Mouse (Mus musculus) C2C12 (cell line): Measurements from ENCODE around the gene Lipc. TPM values are rescaled to one million over a fixed set of nuclear protein-coding genes. Genes with fewer than 3 reads are reported as not detected.

Experiments used
- H3K27me3 ChIP-seq: one replicate; pipeline ENCODE4 v1.6.1; 2011; ENCODE audit not compliant: control insufficient read depth, insufficient read depth, insufficient read length
- H3K36me3 ChIP-seq: one replicate; pipeline ENCODE4 v1.6.1; 2011; ENCODE audit not compliant: control insufficient read depth, insufficient read depth
- H3K4me3 ChIP-seq: one replicate; pipeline ENCODE4 v1.5.1; 2011; ENCODE audit warnings: mild to moderate bottlenecking, control low read depth; ENCODE audit not compliant: poor library complexity, insufficient read depth, severe bottlenecking
- H3K79me2 ChIP-seq: one replicate; pipeline ENCODE4 v1.6.1; 2011; ENCODE audit not compliant: control insufficient read depth, insufficient read depth
- H3K79me3 ChIP-seq: one replicate; pipeline ENCODE4 v1.6.1; 2011; ENCODE audit warnings: low read depth, control low read depth
- H3ac ChIP-seq: one replicate; pipeline ENCODE3; 2011; ENCODE audit warnings: low read depth; ENCODE audit not compliant: control insufficient read depth, insufficient read length
- CEBPB ChIP-seq: IDR thresholded peaks from one replicate; pipeline ENCODE4 v1.6.1; 2011; ENCODE audit warnings: low read depth, mild to moderate bottlenecking, control low read depth, moderate library complexity
- CTCF ChIP-seq: IDR thresholded peaks from one replicate; pipeline ENCODE4 v1.5.1; 2011; ENCODE audit not compliant: control insufficient read depth, insufficient read depth, insufficient read length
- FOSL1 ChIP-seq: IDR thresholded peaks from one replicate; pipeline ENCODE4 v1.8.0; 2011; ENCODE audit warnings: mild to moderate bottlenecking, low read length; ENCODE audit not compliant: poor library complexity, insufficient read depth, severe bottlenecking
- MAX ChIP-seq: IDR thresholded peaks from one replicate; pipeline ENCODE4 v1.6.1; 2011; ENCODE audit warnings: mild to moderate bottlenecking, control low read depth
- MYOD1 ChIP-seq: IDR thresholded peaks from one replicate; pipeline ENCODE4 v1.6.1; 2011; ENCODE audit warnings: low read depth; ENCODE audit not compliant: control insufficient read depth, insufficient read length
- MYOG ChIP-seq: IDR thresholded peaks from one replicate; pipeline ENCODE4 v1.6.1; 2011; ENCODE audit not compliant: control insufficient read depth, insufficient read length; ENCODE audit errors: extremely low read depth
- USF1 ChIP-seq: IDR thresholded peaks from one replicate; pipeline ENCODE4 v1.6.1; 2011; ENCODE audit warnings: low read depth, mild to moderate bottlenecking, control low read depth, moderate library complexity
- polyA plus RNA-seq: library from polyadenylated mRNA; unstranded; fragments of >200 nt; fragmentation: generic; extraction: Trizol; gene quantifications from one replicate; pipeline ENCODE4 v1.2.1, GENCODE M21; 2012; ENCODE audit warnings: missing spikeins

The Lipc gene
- polyA plus RNA-seq, 1 experiment = not detected

DNA sequence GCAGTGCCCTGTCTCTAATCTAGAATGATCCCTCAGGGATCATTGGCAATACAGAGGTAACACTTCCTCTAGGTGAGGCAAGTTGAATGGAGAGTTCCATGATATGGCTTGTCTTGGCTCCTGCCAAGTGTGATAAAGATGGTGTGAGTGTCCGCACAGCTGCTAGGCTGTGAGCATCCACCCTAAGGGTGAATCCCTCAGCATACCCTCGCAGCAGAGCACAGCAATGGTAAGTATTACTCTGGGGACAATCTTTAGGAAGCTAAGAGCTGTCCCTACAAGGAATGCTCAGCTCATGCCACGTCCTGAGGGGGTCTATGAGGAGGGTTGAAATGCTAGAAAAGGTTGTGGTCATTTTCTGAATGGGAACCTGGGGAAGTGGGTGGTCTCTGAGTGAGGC, 149.2 kb downstream of the Lipc start:
- H3K36me3 ChIP-seq = no peaks in the 10 kb centered on the region
- H3K4me3 ChIP-seq = no peak overlapping the region
- no peaks in the 10 kb centered on the region for H3K79me2 ChIP-seq
- H3ac ChIP-seq = no peak overlapping the region
- TF ChIP-seq USF1 = no peak
- no peak for TF ChIP-seq MYOD1
- no peak for TF ChIP-seq MAX
- TF ChIP-seq CEBPB = no peak
- no peak for TF ChIP-seq CTCF
- TF ChIP-seq FOSL1 = no peak
- no peak for TF ChIP-seq MYOG
- no peaks in the 10 kb centered on the region for H3K27me3 ChIP-seq
- H3K79me3 ChIP-seq = no peaks in the 10 kb centered on the region

DNA sequence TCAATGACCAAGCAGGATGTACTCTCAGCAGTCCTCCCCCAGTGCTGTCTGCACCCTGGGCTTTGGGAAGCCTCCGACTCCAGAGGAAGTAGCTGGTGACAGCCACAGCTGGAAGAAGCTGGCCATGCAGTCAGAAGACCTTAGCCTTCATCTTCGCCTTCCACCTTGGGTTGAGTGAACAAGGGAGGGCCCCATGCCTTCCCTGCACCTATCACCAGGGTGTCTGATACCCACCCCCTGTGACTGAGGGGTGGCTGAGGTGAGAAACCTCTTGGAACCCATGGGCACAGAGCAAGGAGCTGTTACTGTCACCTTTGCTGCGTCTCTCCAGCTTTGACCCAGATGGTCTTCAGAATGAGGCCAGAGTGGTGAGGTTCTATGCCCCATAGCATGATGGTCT, 150.3 kb downstream of the Lipc start:
- H3K36me3 ChIP-seq = no peaks in the 10 kb centered on the region

DNA sequence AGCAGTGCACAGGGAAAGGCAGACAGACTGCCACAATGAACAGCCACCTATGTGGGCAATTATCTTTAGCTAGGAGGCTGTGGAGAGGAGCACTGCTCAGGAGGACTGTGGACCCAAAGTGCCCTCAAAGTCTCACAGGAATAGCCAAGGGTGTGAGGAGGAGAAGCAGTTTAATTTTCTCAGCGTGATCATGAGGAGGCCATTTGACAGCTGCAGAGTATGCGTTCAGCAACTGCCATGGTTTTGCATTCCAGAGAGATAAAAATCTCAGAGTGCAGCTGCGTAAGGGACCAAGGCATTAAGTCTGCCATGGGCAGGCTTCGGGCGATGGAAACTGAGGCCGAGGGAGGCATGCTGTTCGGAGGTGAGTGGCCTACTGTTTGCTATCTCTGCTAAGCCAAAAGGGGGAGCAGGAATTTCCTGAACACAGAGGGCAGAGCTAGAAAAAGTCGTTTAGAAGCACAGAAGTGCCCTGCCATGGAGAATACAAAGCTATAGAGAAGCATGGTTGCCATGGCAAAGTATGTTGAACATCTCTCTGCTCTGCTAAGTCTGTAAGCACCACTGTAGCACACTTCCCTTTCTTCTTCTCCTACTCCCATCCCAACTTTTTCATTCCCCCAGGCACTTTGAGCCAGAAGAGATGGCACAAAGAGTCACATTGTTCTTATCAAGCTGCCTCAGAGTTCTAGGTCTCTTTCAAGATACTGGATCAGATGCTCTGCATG, 151.3 kb downstream of the Lipc start:
- TF ChIP-seq CEBPB = no peak
- no peak for TF ChIP-seq MYOD1
- no peak for TF ChIP-seq MYOG
- TF ChIP-seq USF1 = no peak
- TF ChIP-seq FOSL1 = no peak
- no peak for TF ChIP-seq CTCF
- no peak for TF ChIP-seq MAX
- no peaks in the 10 kb centered on the region for H3K36me3 ChIP-seq

More for the DNA sequence above, 150.3 kb downstream of the Lipc start:
- Histone ChIP-seq H3K79me3 (no peaks in the 10 kb centered on the region), H3K79me2 (no peaks in the 10 kb centered on the region), H3K4me3 (no peak overlapping the region), H3K27me3 (no peaks in the 10 kb centered on the region), H3ac (no peak overlapping the region)
- no peak for TF ChIP-seq FOSL1
- TF ChIP-seq CEBPB = no peak
- no peak for TF ChIP-seq MYOG
- no peak for TF ChIP-seq MYOD1
- no peak for TF ChIP-seq CTCF

DNA sequence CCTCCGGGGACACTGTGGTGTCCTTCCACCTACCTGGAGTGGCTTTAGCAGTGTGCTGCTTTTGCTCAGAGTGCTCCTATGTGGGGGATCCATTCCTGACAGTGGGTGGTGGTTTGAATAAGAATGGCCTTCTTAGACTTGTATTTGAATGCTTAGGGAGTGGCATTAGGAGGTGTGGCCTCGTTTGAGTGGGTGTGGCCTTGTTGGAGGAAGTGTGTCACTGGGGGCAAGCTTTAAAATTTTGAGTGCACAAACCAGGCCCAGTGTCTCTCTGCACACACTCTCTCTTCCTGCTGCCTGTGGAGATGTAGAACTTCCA, 156.6 kb downstream of the Lipc start:
- no peak overlapping the region for H3K4me3 ChIP-seq
- H3K79me3 ChIP-seq = no peaks in the 10 kb centered on the region
- TF ChIP-seq CTCF = no peak
- no peaks in the 10 kb centered on the region for H3K36me3 ChIP-seq
- no peaks in the 10 kb centered on the region for H3K27me3 ChIP-seq
- H3ac ChIP-seq = no peak overlapping the region
- H3K79me2 ChIP-seq = no peaks in the 10 kb centered on the region

More for the DNA sequence above, 151.3 kb downstream of the Lipc start:
- Histone ChIP-seq H3ac (no peak overlapping the region), H3K4me3 (no peak overlapping the region), H3K79me2 (no peaks in the 10 kb centered on the region), H3K27me3 (no peaks in the 10 kb centered on the region), H3K79me3 (no peaks in the 10 kb centered on the region)

DNA sequence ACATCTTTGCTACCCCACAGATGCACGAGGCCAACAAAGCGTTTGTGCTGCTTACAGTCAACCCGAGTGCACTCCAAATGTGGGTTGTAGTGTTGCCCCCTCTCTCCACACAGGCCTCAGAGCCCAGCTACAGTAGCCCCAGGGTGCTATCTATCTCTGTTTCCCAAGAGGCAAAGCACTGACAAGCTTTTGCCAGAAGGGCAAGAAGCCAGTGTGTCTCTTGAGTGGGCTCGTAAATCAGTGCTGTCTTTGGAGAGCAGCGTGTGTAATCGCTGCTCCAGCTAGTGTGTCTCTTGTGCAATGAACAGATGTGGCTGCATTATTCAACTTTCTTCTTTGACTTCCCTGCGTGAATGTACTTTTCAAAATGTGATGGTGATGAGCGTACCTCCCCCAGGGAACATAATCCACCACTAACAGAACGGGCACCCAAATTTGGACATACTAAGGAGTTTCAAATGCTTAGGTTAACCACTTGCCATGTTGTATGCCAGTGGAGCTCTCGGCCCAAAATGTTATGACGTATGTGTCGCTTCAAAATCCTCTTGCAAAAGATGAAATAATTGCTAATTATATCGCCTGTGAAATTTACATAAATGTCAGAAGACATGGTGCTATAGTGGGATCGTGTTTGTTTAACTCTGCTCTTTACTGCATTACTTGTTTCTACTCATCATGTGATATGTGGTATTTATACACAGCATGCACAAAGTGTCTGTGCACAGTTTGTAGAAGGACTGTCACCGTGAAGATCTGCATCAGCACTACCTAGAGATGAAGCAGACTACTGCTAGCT, 157.2 kb downstream of the Lipc start:
- TF ChIP-seq CTCF = no peak
- TF ChIP-seq FOSL1 = no peak
- no peak for TF ChIP-seq MAX
- TF ChIP-seq CEBPB = peak; percentile 47
- TF ChIP-seq MYOD1 = no peak
- no peak for TF ChIP-seq USF1

DNA sequence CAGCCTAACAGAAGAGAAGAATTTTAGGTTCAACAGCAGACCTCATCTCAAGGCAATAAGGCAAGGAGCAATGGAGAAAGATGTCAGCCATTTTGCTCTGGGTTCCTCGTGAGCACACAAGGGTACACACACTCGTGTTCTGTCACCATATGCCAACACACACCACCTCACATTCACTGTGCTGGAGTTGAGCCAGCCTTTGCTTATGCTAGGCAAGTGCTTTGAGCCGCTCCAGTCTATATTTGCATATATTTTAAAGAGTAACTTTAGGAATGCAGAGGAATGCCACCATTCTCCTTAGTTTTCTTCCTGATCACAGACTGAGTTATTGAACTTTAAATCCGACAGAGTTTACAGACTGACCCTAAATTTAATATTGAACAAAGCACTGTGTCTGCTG, 161.4 kb downstream of the Lipc start:
- no peaks in the 10 kb centered on the region for H3K79me2 ChIP-seq
- no peaks in the 10 kb centered on the region for H3K36me3 ChIP-seq
- TF ChIP-seq FOSL1 = no peak
- no peak for TF ChIP-seq MAX
- no peak for TF ChIP-seq USF1
- no peak for TF ChIP-seq CEBPB
- no peak for TF ChIP-seq CTCF
- TF ChIP-seq MYOG = no peak
- no peak for TF ChIP-seq MYOD1
- no peaks in the 10 kb centered on the region for H3K27me3 ChIP-seq
- H3K79me3 ChIP-seq = no peaks in the 10 kb centered on the region
- H3K4me3 ChIP-seq = no peak overlapping the region
- H3ac ChIP-seq = no peak overlapping the region

More for the DNA sequence above, 157.2 kb downstream of the Lipc start:
- no peak overlapping the region for H3K4me3 ChIP-seq
- H3K79me2 ChIP-seq = no peaks in the 10 kb centered on the region
- H3K27me3 ChIP-seq = no peaks in the 10 kb centered on the region
- H3ac ChIP-seq = no peak overlapping the region
- no peaks in the 10 kb centered on the region for H3K79me3 ChIP-seq
- no peaks in the 10 kb centered on the region for H3K36me3 ChIP-seq
